Mouse (Mus musculus): Measurements from ENCODE around the gene Jsrp1.

Gene Jsrp1

GRCm38 (mm10) chr10:80813366-80813765, at the start of gene Jsrp1:
Jsrp1 (minus strand) TSS chr10:80813498.
- H3K36me3 ChIP-seq (ENCODE audit: insufficient read depth, low read length): no peaks in the 10 kb centered on the region
- TF ChIP-seq CTCF (conservative IDR thresholded peaks at IDR 0.05; ENCODE audit: low read length) (no peak), POU5F1 (IDR thresholded peaks at IDR 0.05; ENCODE audit: borderline replicate concordance, low read length) (no peak), NANOG (IDR thresholded peaks at IDR 0.05; ENCODE audit: borderline replicate concordance, low read length) (no peak)
- H3K9me3 ChIP-seq (ENCODE audit: low read length): no peaks in the 10 kb centered on the region
- H3K27me3 ChIP-seq (ENCODE audit: insufficient read depth, low read length): peaks cover 52% of the 10 kb centered on the region
- peaks cover 27% of the 10 kb centered on the region for H3K4me1 ChIP-seq (replicated peaks; ENCODE audit: low read depth, low read length)
- H3K4me3 ChIP-seq (replicated peaks; ENCODE audit: low read length): no peak within 1 kb of the TSS

- TF ChIP-seq CTCF (conservative IDR thresholded peaks at IDR 0.05; ENCODE audit: low read length) (no peak), POU5F1 (IDR thresholded peaks at IDR 0.05; ENCODE audit: borderline replicate concordance, low read length) (no peak), NANOG (IDR thresholded peaks at IDR 0.05; ENCODE audit: borderline replicate concordance, low read length) (no peak)
- Histone ChIP-seq H3K36me3 (ENCODE audit: insufficient read depth, low read length) (peaks cover 60% of the 10 kb centered on the region), H3K9me3 (ENCODE audit: low read length) (no peaks in the 10 kb centered on the region), H3K4me3 (replicated peaks; ENCODE audit: low read length) (no peak overlapping the region), H3K27me3 (ENCODE audit: insufficient read depth, low read length) (no peaks in the 10 kb centered on the region), H3K4me1 (replicated peaks; ENCODE audit: low read depth, low read length) (peaks cover 38% of the 10 kb centered on the region)
Measured at GRCm38 (mm10) chr10:80862305-80862704, 49.0 kb upstream of the Jsrp1 start.

GRCm38 (mm10) chr10:80858350-80858935, 45.1 kb upstream of the Jsrp1 start:
- no peaks in the 10 kb centered on the region for H3K9me3 ChIP-seq (ENCODE audit: low read length)
- H3K36me3 ChIP-seq (ENCODE audit: insufficient read depth, low read length): peaks cover 34% of the 10 kb centered on the region
- no peak for TF ChIP-seq POU5F1 (IDR thresholded peaks at IDR 0.05; ENCODE audit: borderline replicate concordance, low read length)
- no peak for TF ChIP-seq CTCF (conservative IDR thresholded peaks at IDR 0.05; ENCODE audit: low read length)
- TF ChIP-seq NANOG (IDR thresholded peaks at IDR 0.05; ENCODE audit: borderline replicate concordance, low read length): no peak
- no peak overlapping the region for H3K4me3 ChIP-seq (replicated peaks; ENCODE audit: low read length)
- no peaks in the 10 kb centered on the region for H3K27me3 ChIP-seq (ENCODE audit: insufficient read depth, low read length)
- H3K4me1 ChIP-seq (replicated peaks; ENCODE audit: low read depth, low read length): peaks cover 49% of the 10 kb centered on the region

- Histone ChIP-seq H3K4me1 (replicated peaks; ENCODE audit: low read depth, low read length) (peaks cover 51% of the 10 kb centered on the region), H3K36me3 (ENCODE audit: insufficient read depth, low read length) (peaks cover 36% of the 10 kb centered on the region), H3K4me3 (replicated peaks; ENCODE audit: low read length) (no peak overlapping the region), H3K27me3 (ENCODE audit: insufficient read depth, low read length) (no peaks in the 10 kb centered on the region), H3K9me3 (ENCODE audit: low read length) (no peaks in the 10 kb centered on the region)
- TF ChIP-seq POU5F1 (IDR thresholded peaks at IDR 0.05; ENCODE audit: borderline replicate concordance, low read length) (no peak), NANOG (IDR thresholded peaks at IDR 0.05; ENCODE audit: borderline replicate concordance, low read length) (no peak), CTCF (conservative IDR thresholded peaks at IDR 0.05; ENCODE audit: low read length) (no peak)
Measured at GRCm38 (mm10) chr10:80857848-80858247, 44.5 kb upstream of the Jsrp1 start.

GRCm38 (mm10) chr10:80857386-80857785, 44.1 kb upstream of the Jsrp1 start:
- Histone ChIP-seq H3K36me3 (ENCODE audit: insufficient read depth, low read length) (peaks cover 36% of the 10 kb centered on the region), H3K4me3 (replicated peaks; ENCODE audit: low read length) (no peak overlapping the region), H3K9me3 (ENCODE audit: low read length) (no peaks in the 10 kb centered on the region), H3K27me3 (ENCODE audit: insufficient read depth, low read length) (no peaks in the 10 kb centered on the region), H3K4me1 (replicated peaks; ENCODE audit: low read depth, low read length) (peaks cover 49% of the 10 kb centered on the region)
- TF ChIP-seq NANOG (IDR thresholded peaks at IDR 0.05; ENCODE audit: borderline replicate concordance, low read length) (no peak), POU5F1 (IDR thresholded peaks at IDR 0.05; ENCODE audit: borderline replicate concordance, low read length) (no peak), CTCF (conservative IDR thresholded peaks at IDR 0.05; ENCODE audit: low read length) (no peak)

GRCm38 (mm10) chr10:80856908-80857307, 43.6 kb upstream of the Jsrp1 start:
- Histone ChIP-seq H3K4me1 (replicated peaks; ENCODE audit: low read depth, low read length) (peaks cover 54% of the 10 kb centered on the region), H3K4me3 (replicated peaks; ENCODE audit: low read length) (no peak overlapping the region), H3K9me3 (ENCODE audit: low read length) (no peaks in the 10 kb centered on the region), H3K27me3 (ENCODE audit: insufficient read depth, low read length) (no peaks in the 10 kb centered on the region), H3K36me3 (ENCODE audit: insufficient read depth, low read length) (peaks cover 36% of the 10 kb centered on the region)
- TF ChIP-seq CTCF (conservative IDR thresholded peaks at IDR 0.05; ENCODE audit: low read length) (no peak), POU5F1 (IDR thresholded peaks at IDR 0.05; ENCODE audit: borderline replicate concordance, low read length) (no peak), NANOG (IDR thresholded peaks at IDR 0.05; ENCODE audit: borderline replicate concordance, low read length) (no peak)

GRCm38 (mm10) chr10:80856267-80856666, 43.0 kb upstream of the Jsrp1 start:
- H3K4me1 ChIP-seq (replicated peaks; ENCODE audit: low read depth, low read length): peaks cover 58% of the 10 kb centered on the region
- H3K4me3 ChIP-seq (replicated peaks; ENCODE audit: low read length): peak overlapping the region; percentile 95; the same call in 1 of the 2 replicates
- no peaks in the 10 kb centered on the region for H3K9me3 ChIP-seq (ENCODE audit: low read length)
- no peak for TF ChIP-seq CTCF (conservative IDR thresholded peaks at IDR 0.05; ENCODE audit: low read length)
- no peak for TF ChIP-seq NANOG (IDR thresholded peaks at IDR 0.05; ENCODE audit: borderline replicate concordance, low read length)
- TF ChIP-seq POU5F1 (IDR thresholded peaks at IDR 0.05; ENCODE audit: borderline replicate concordance, low read length): no peak
- no peaks in the 10 kb centered on the region for H3K27me3 ChIP-seq (ENCODE audit: insufficient read depth, low read length)
- peaks cover 36% of the 10 kb centered on the region for H3K36me3 ChIP-seq (ENCODE audit: insufficient read depth, low read length)

GRCm38 (mm10) chr10:80855749-80856073, 42.4 kb upstream of the Jsrp1 start:
- peaks cover 38% of the 10 kb centered on the region for H3K36me3 ChIP-seq (ENCODE audit: insufficient read depth, low read length)
- no peaks in the 10 kb centered on the region for H3K27me3 ChIP-seq (ENCODE audit: insufficient read depth, low read length)
- no peak for TF ChIP-seq NANOG (IDR thresholded peaks at IDR 0.05; ENCODE audit: borderline replicate concordance, low read length)
- TF ChIP-seq CTCF (conservative IDR thresholded peaks at IDR 0.05; ENCODE audit: low read length): no peak
- TF ChIP-seq POU5F1 (IDR thresholded peaks at IDR 0.05; ENCODE audit: borderline replicate concordance, low read length): no peak
- peaks cover 58% of the 10 kb centered on the region for H3K4me1 ChIP-seq (replicated peaks; ENCODE audit: low read depth, low read length)
- H3K4me3 ChIP-seq (replicated peaks; ENCODE audit: low read length): peak overlapping the region; percentile 95
- H3K9me3 ChIP-seq (ENCODE audit: low read length): no peaks in the 10 kb centered on the region

Data from E14TG2a.4 (cell line).